8 mouse cellular contexts compared by ENCODE assay signal in the genomic region with DNA sequence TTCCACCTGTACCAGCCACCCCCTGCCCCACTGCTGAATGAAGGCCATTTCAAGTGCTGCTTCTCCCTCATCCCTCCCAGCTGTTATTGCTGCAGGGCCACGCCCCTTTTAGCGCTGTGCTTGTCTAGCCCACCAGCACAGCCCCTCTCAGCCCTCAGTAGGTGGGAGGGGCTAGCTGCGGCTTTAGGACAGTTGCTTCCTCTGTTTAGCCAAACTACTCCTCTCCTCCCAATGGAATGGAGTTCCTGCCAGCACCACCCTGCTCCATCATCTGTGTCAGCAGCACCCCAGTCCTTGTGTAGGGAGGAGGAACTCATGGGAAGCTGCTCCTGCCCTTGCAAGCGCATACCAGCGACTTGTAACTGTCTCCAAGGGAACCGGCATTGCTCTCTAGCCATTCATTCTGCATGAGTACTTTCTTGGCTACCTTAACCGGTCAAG. TPM values are rescaled to one million over a fixed set of nuclear protein-coding genes. Genes with fewer than 3 reads are reported as not detected.
DNase-seq lines count a peak whose midpoint lies in the region; ATAC-seq and TF ChIP-seq lines count a peak whose summit lies in the region.
"Had no signal": no experiment of that assay in that cellular context is flagged by ENCODE, and none has a peak within 500 bp of the region (broad histone marks: within the 10 kb centered on the region; RNA-seq: fewer than 3 reads in every experiment).

No protein-coding gene starts in this region.

- TF ChIP-seq EP300 in lung, postnatal 0 days (IDR thresholded peaks at IDR 0.05) = no peak

- DNase-seq in lung, postnatal 0 days (ENCODE audit: low spot score) = peak; percentile 27
- no peak for DNase-seq in lung, postnatal 10 days
- DNase-seq in left cerebral cortex, adult 9 months (ENCODE audit: low spot score in 2 of 2) = no peak
- DNase-seq in lung, adult 18-20 months = no peak
- DNase-seq: adrenal gland, postnatal 25 days had no signal

- no peak overlapping the region for H3K4me2 ChIP-seq in lung, postnatal 0 days (replicated peaks; ENCODE audit: low read depth, low read length)
- no peak overlapping the region for H3K4me2 ChIP-seq in forebrain, embryonic 16.5 days (ENCODE audit: low read length)
- H3K4me2 ChIP-seq in limb, embryonic 13.5 days (replicated peaks) = peak overlapping the region; percentile 49

- H3K27me3 ChIP-seq in lung, postnatal 0 days (replicated peaks; ENCODE audit: insufficient read depth, low read length) = no peaks in the 10 kb centered on the region
- H3K27me3 ChIP-seq in forebrain, embryonic 16.5 days (replicated peaks; ENCODE audit: control insufficient read depth, insufficient read depth, low read length) = no peaks in the 10 kb centered on the region
- no peaks in the 10 kb centered on the region for H3K27me3 ChIP-seq in limb, embryonic 13.5 days

- no peak for TF ChIP-seq CTCF in lung, postnatal 0 days (IDR thresholded peaks at IDR 0.05)

- 6% methylated on average over 7 of the region's 7 CpGs for WGBS in lung, postnatal 0 days
- WGBS in forebrain, embryonic 16.5 days = 5% methylated on average over 7 of the region's 7 CpGs
- WGBS in limb, embryonic 13.5 days = 16% methylated on average over 7 of the region's 7 CpGs

- H3K4me1 ChIP-seq in lung, postnatal 0 days (ENCODE audit: insufficient read depth, low read depth, low read length) = no peaks in the 10 kb centered on the region
- peaks cover 16% of the 10 kb centered on the region for H3K4me1 ChIP-seq in forebrain, embryonic 16.5 days (replicated peaks; ENCODE audit: control insufficient read depth, insufficient read depth, low read length)
- H3K4me1 ChIP-seq in limb, embryonic 13.5 days = peaks cover 17% of the 10 kb centered on the region

- no peak overlapping the region for H3K27ac ChIP-seq in lung, postnatal 0 days (ENCODE audit: low read length)
- H3K27ac ChIP-seq in forebrain, embryonic 16.5 days (ENCODE audit: low read length) = peak overlapping the region; percentile 8; the same call in 1 of the 2 replicates
- H3K27ac ChIP-seq in limb, embryonic 13.5 days = no peak overlapping the region

- no peak overlapping the region for H3K9ac ChIP-seq in lung, postnatal 0 days (replicated peaks; ENCODE audit: low read depth)
- no peak overlapping the region for H3K9ac ChIP-seq in forebrain, embryonic 16.5 days (replicated peaks; ENCODE audit: low read depth, low read length)
- H3K9ac ChIP-seq in limb, embryonic 13.5 days = no peak overlapping the region

- no peak; the same call in 1 of the 2 replicates for ATAC-seq in lung, postnatal 0 days
- ATAC-seq in forebrain, embryonic 16.5 days = peak; percentile 64
- peak; percentile 64; the same call in 1 of the 2 replicates for ATAC-seq in limb, embryonic 13.5 days (ENCODE audit: low FRiP score, low read depth)
- ATAC-seq in erythroid progenitor cell, adult 5-6 weeks (replicated peaks; ENCODE audit: low FRiP score, poor library complexity, severe bottlenecking) = no peak

- no peak overlapping the region for H3K4me3 ChIP-seq in lung, postnatal 0 days (ENCODE audit: low read depth, low read length)
- no peak overlapping the region for H3K4me3 ChIP-seq in forebrain, embryonic 16.5 days (replicated peaks; ENCODE audit: low read length)
- peak overlapping the region; percentile 8; the same call in 1 of the 2 replicates for H3K4me3 ChIP-seq in limb, embryonic 13.5 days

- H3K36me3 ChIP-seq in lung, postnatal 0 days (ENCODE audit: insufficient read depth, low read length) = no peaks in the 10 kb centered on the region
- peaks cover 31% of the 10 kb centered on the region for H3K36me3 ChIP-seq in forebrain, embryonic 16.5 days (ENCODE audit: control insufficient read depth, insufficient read depth)
- peaks cover 27% of the 10 kb centered on the region for H3K36me3 ChIP-seq in limb, embryonic 13.5 days

- no peaks in the 10 kb centered on the region for H3K9me3 ChIP-seq in lung, postnatal 0 days (ENCODE audit: low read length)
- H3K9me3 ChIP-seq in forebrain, embryonic 16.5 days (ENCODE audit: control insufficient read depth, low read length) = no peaks in the 10 kb centered on the region
- H3K9me3 ChIP-seq in limb, embryonic 13.5 days = no peaks in the 10 kb centered on the region

RNA-seq across cellular contexts. Expression of gene Wbp2nl, which starts 5.5 kb away (rescaled TPM):
- polyA plus RNA-seq in lung, postnatal 0 days (2015; fragmentation: Nextera tagmentation; extraction: Ambion mirVana) = 0.19 TPM in 1 of 2 replicates, not detected in the other
- polyA plus RNA-seq in forebrain, embryonic 16.5 days (2015; fragmentation: Nextera tagmentation; extraction: Ambion mirVana) = 0.15 TPM in 1 of 2 replicates, not detected in the other
- not detected in 2 replicates for polyA plus RNA-seq in limb, embryonic 13.5 days (2015; fragmentation: Nextera tagmentation; extraction: Ambion mirVana)
- not detected in 2 replicates for total RNA-seq in erythroid progenitor cell, adult 5-6 weeks (2015; ENCODE audit: low replicate concordance)
- not detected in 2 replicates for total RNA-seq in erythroid progenitor cell, adult 5-6 weeks (2017; ENCODE audit: low replicate concordance)
- total RNA-seq: adrenal gland, postnatal 25 days had no signal

RNA-seq across cellular contexts. Expression of gene Sept3, which starts 18.6 kb away (rescaled TPM):
- polyA plus RNA-seq in lung, postnatal 0 days (2015; fragmentation: Nextera tagmentation; extraction: Ambion mirVana) = 0.11 and 0.26 TPM in 2 replicates
- 427 TPM in 2 replicates for polyA plus RNA-seq in forebrain, embryonic 16.5 days (2015; fragmentation: Nextera tagmentation; extraction: Ambion mirVana)
- polyA plus RNA-seq in limb, embryonic 13.5 days (2015; fragmentation: Nextera tagmentation; extraction: Ambion mirVana) = 25.6 and 26.1 TPM in 2 replicates
- not detected in 2 replicates for total RNA-seq in erythroid progenitor cell, adult 5-6 weeks (2015; ENCODE audit: low replicate concordance)
- total RNA-seq in erythroid progenitor cell, adult 5-6 weeks (2017; ENCODE audit: low replicate concordance) = not detected in 2 replicates

RNA-seq across cellular contexts. Expression of gene 1500009C09Rik, which starts 41.1 kb away (rescaled TPM):
- not detected in 2 replicates for polyA plus RNA-seq in lung, postnatal 0 days (2015; fragmentation: Nextera tagmentation; extraction: Ambion mirVana)
- 17.0 and 18.6 TPM in 2 replicates for polyA plus RNA-seq in forebrain, embryonic 16.5 days (2015; fragmentation: Nextera tagmentation; extraction: Ambion mirVana)
- polyA plus RNA-seq in limb, embryonic 13.5 days (2015; fragmentation: Nextera tagmentation; extraction: Ambion mirVana) = not detected in 2 replicates
- total RNA-seq in erythroid progenitor cell, adult 5-6 weeks (2015; ENCODE audit: low replicate concordance) = not detected in 2 replicates
- total RNA-seq in erythroid progenitor cell, adult 5-6 weeks (2017; ENCODE audit: low replicate concordance) = not detected in 2 replicates
- total RNA-seq: adrenal gland, postnatal 25 days had no signal

RNA-seq across cellular contexts. Expression of gene Naga, which starts 45.4 kb away (rescaled TPM):
- polyA plus RNA-seq in lung, postnatal 0 days (2015; fragmentation: Nextera tagmentation; extraction: Ambion mirVana) = 73.0 and 75.4 TPM in 2 replicates
- polyA plus RNA-seq in forebrain, embryonic 16.5 days (2015; fragmentation: Nextera tagmentation; extraction: Ambion mirVana) = 23.4 and 26.1 TPM in 2 replicates
- polyA plus RNA-seq in limb, embryonic 13.5 days (2015; fragmentation: Nextera tagmentation; extraction: Ambion mirVana) = 45.5 and 48.1 TPM in 2 replicates
- 119 and 154 TPM in 2 replicates for total RNA-seq in erythroid progenitor cell, adult 5-6 weeks (2015; ENCODE audit: low replicate concordance)
- total RNA-seq in erythroid progenitor cell, adult 5-6 weeks (2017; ENCODE audit: low replicate concordance) = 62.6 and 69.7 TPM in 2 replicates

RNA-seq across cellular contexts. Expression of gene Pheta2, which starts 45.5 kb away (rescaled TPM):
- 8.4 TPM in 2 replicates for polyA plus RNA-seq in lung, postnatal 0 days (2015; fragmentation: Nextera tagmentation; extraction: Ambion mirVana)
- 2.0 TPM in 2 replicates for polyA plus RNA-seq in forebrain, embryonic 16.5 days (2015; fragmentation: Nextera tagmentation; extraction: Ambion mirVana)
- 17.9 and 18.6 TPM in 2 replicates for polyA plus RNA-seq in limb, embryonic 13.5 days (2015; fragmentation: Nextera tagmentation; extraction: Ambion mirVana)
- 88.4 and 89.0 TPM in 2 replicates for total RNA-seq in erythroid progenitor cell, adult 5-6 weeks (2015; ENCODE audit: low replicate concordance)
- 85.0 and 97.9 TPM in 2 replicates for total RNA-seq in erythroid progenitor cell, adult 5-6 weeks (2017; ENCODE audit: low replicate concordance)

Comparison
In these comparisons a context has a peak if more than half of its experiments do, and no peak if none do; other contexts are left out.
1. ATAC-seq: peak in forebrain, embryonic 16.5 days (single experiment) and limb, embryonic 13.5 days (single experiment); none in lung, postnatal 0 days (single experiment) and erythroid progenitor cell, adult 5-6 weeks (single experiment).
2. RNA of gene Sept3, which starts 18.6 kb away (polyA plus RNA-seq): 427 TPM in forebrain, embryonic 16.5 days and 25.6 to 26.1 TPM in limb, embryonic 13.5 days; 0.11 to 0.26 TPM in lung, postnatal 0 days; every median in the first group is over 10 times any median in the second.
3. RNA of gene 1500009C09Rik, which starts 41.1 kb away (polyA plus RNA-seq): 17.0 to 18.6 TPM in forebrain, embryonic 16.5 days; not detected in lung, postnatal 0 days and not detected in limb, embryonic 13.5 days; every median in the first group is over 10 times any median in the second.